Mouse (Mus musculus) limb, embryonic 12.5 days (tissue): Measurements from ENCODE around the gene Zfp160. TPM values are rescaled to one million over a fixed set of nuclear protein-coding genes. Genes with fewer than 3 reads are reported as not detected.
"Not testable (repeated sequence)": the region's sequence is repeated elsewhere in the genome, so short reads cannot be mapped to it uniquely, and the experiment has no call there.

Experiments used
- ATAC-seq: fragments of 200-750 bp; cut with Nextera tagmentation; 2 replicates; pipeline ENCODE4 v1.8.0; 2017; ENCODE audit warnings: low read depth, moderate TSS enrichment; ENCODE audit not compliant: insufficient number of reproducible peaks, insufficient read depth, low FRiP score, low TSS enrichment
- H3K27ac ChIP-seq: fragments of 300-500 bp; sonication (generic); 2 replicates; pipeline ENCODE4 v1.5.1; 2016; ENCODE audit warnings: mild to moderate bottlenecking, moderate library complexity
- H3K27me3 ChIP-seq: fragments of 300-500 bp; sonication (generic); 2 replicates; pipeline ENCODE4 v1.6.1; 2016; ENCODE audit warnings: mild to moderate bottlenecking, moderate library complexity
- H3K36me3 ChIP-seq: fragments of 300-500 bp; sonication (generic); 2 replicates; pipeline ENCODE4 v1.6.1; 2016; ENCODE audit warnings: mild to moderate bottlenecking, moderate library complexity
- H3K4me1 ChIP-seq: fragments of 300-500 bp; sonication (generic); replicated peaks from 2 replicates; pipeline ENCODE4 v1.6.1; 2016
- H3K4me2 ChIP-seq: fragments of 300-500 bp; sonication (generic); 2 replicates; pipeline ENCODE4 v1.6.1; 2016; ENCODE audit warnings: mild to moderate bottlenecking, moderate library complexity
- H3K4me3 ChIP-seq: fragments of 300-500 bp; sonication (generic); replicated peaks from 2 replicates; pipeline ENCODE4 v1.5.1; 2016; ENCODE audit warnings: mild to moderate bottlenecking
- H3K9ac ChIP-seq: fragments of 300-500 bp; sonication (generic); replicated peaks from 2 replicates; pipeline ENCODE4 v1.6.1; 2016; ENCODE audit warnings: mild to moderate bottlenecking, moderate library complexity
- H3K9me3 ChIP-seq: fragments of 300-500 bp; sonication (generic); 2 replicates; pipeline ENCODE4 v1.6.1; 2016; ENCODE audit warnings: mild to moderate bottlenecking, moderate library complexity
- WGBS: fragments of 180-500 bp; shearing (Covaris S2); methylation state at CpG from one replicate; pipeline ENCODE4 v1.1.7; 2016; 5-methylcytosine and 5-hydroxymethylcytosine counted together
- polyA plus RNA-seq: library from polyadenylated mRNA; unstranded; fragments of >200 nt; fragmentation: Nextera tagmentation; extraction: Ambion mirVana; gene quantifications from 2 replicates; pipeline ENCODE4 v1.2.1, GENCODE M21; 2016

The Zfp160 gene
- polyA plus RNA-seq, 1 experiment from 2014 or later: 19.9 TPM

DNA sequence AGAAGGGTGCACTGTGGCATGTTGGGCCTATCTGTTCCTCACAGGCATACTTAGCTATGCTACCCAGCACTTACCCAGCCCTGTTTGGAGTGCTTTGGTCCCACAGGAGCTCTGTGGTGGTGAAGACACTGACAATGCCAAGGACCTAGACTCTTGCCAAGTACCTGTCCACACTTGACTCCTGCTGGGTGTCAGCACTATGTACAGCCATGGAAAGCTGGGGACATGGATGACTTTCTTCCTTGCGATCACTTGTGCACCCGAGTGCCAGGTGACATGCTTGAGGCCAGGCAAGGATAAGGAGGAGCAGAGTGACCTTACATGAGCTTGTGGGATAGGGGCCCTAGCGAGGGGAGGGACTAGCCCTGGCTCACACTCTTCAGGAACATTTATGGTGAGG, 43.2 kb downstream of the Zfp160 start:
- H3K9ac ChIP-seq, H3K27me3 ChIP-seq, H3K4me3 ChIP-seq, H3K27ac ChIP-seq, H3K9me3 ChIP-seq, H3K4me2 ChIP-seq, H3K36me3 ChIP-seq, H3K4me1 ChIP-seq, ATAC-seq: not testable (repeated sequence)
- WGBS: 92% methylated on average over 3 of the region's 3 CpGs

DNA sequence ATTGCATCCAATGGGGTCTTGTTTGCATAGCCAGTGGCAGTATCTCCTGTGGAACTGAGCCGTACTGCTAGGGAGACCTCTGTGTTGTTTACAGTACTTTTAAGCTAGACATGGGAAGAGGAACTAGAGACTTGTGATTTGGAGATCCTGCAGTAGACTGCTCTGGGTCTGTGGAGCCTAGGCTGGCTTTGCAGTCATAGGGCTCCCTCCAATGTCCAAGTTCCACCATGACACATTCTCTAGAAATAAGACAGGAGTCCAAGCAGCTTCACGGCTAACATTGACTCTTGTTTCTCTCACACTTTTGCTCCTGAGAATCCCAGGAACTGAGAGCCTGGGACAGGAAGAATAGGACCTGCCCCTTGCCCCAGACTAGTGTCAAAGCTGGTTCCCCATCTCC, 44.6 kb downstream of the Zfp160 start:
- no peak overlapping the region for H3K4me3 ChIP-seq
- WGBS: 88% methylated on average over 2 of the region's 2 CpGs
- H3K27ac ChIP-seq: no peak overlapping the region
- H3K4me2 ChIP-seq: no peak overlapping the region
- H3K9me3 ChIP-seq: no peaks in the 10 kb centered on the region
- ATAC-seq: no peak
- no peaks in the 10 kb centered on the region for H3K4me1 ChIP-seq
- H3K36me3 ChIP-seq: no peaks in the 10 kb centered on the region
- H3K27me3 ChIP-seq: no peaks in the 10 kb centered on the region
- no peak overlapping the region for H3K9ac ChIP-seq

DNA sequence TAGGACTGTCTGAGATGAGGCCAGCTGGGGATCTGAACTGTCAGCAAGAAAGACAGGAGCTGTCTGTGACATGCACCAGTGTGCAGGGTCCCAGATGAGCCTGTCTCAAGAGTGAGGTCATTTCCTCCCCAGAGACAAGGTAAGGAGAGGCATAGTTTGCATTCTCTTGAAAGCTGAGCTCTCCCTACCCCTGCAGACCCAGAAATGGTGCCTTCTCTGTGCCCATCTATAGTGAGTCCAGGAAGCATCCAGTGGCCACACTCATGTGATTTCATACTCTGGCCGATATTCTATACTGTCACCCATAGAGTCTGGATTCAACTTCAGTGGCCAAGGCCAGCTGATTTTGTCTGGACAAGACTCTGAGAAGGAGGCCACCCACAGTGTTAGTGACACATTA, 46.4 kb downstream of the Zfp160 start:
- H3K4me2 ChIP-seq, H3K9me3 ChIP-seq, H3K36me3 ChIP-seq, H3K9ac ChIP-seq, H3K4me1 ChIP-seq, ATAC-seq, H3K4me3 ChIP-seq, H3K27me3 ChIP-seq, H3K27ac ChIP-seq: not testable (repeated sequence)
- WGBS: 100% methylated on average over 1 of the region's 1 CpGs

DNA sequence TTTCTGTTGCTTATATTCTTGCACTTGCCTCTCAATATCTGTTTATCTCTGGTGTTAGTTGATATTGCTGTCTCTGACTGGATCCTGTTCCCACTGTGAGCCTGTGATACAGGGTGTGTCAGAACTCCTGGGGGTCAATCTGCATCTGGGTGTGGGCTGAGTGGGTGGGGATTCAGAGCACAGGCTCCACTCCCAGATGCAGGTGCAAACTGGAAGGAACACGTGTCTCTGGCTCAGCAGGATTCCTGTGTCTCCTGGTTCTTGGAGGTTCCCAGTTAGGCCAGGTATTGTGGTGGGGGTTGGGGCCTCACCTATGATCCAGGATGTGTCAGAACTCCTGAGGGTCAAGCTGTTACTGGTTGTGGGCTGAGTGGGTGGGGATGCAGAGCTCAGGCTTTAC, 56.8 kb downstream of the Zfp160 start:
- 47% methylated on average over 1 of the region's 1 CpGs for WGBS
- no peak overlapping the region for H3K9ac ChIP-seq
- H3K27me3 ChIP-seq: no peaks in the 10 kb centered on the region
- no peaks in the 10 kb centered on the region for H3K9me3 ChIP-seq
- H3K27ac ChIP-seq: no peak overlapping the region
- H3K36me3 ChIP-seq: no peaks in the 10 kb centered on the region
- ATAC-seq: no peak
- H3K4me1 ChIP-seq: no peaks in the 10 kb centered on the region
- no peak overlapping the region for H3K4me2 ChIP-seq
- no peak overlapping the region for H3K4me3 ChIP-seq

DNA sequence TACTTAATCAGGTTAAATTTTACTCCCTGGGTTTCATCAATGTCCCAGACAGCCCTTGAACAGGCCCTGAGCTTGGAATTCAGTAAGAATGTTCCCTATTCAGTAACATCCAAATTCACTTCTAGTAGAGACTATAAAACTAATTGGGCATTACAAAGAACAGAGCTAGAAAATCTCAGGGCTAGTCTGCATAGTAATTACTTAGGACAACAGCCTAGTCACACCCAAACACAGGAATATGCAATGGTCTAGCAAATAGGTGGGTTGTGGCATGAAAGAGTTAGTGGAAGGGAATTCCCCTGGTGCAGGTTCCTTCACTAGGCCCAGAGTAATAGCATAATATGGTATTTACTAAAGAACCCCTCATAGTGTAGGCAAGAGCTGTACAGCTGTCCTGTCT, 58.3 kb downstream of the Zfp160 start:
- Histone ChIP-seq H3K9ac (no peak overlapping the region), H3K27me3 (no peaks in the 10 kb centered on the region), H3K4me1 (no peaks in the 10 kb centered on the region), H3K4me2 (no peak overlapping the region), H3K4me3 (no peak overlapping the region), H3K9me3 (no peaks in the 10 kb centered on the region), H3K27ac (no peak overlapping the region), H3K36me3 (no peaks in the 10 kb centered on the region)
- ATAC-seq: no peak

DNA sequence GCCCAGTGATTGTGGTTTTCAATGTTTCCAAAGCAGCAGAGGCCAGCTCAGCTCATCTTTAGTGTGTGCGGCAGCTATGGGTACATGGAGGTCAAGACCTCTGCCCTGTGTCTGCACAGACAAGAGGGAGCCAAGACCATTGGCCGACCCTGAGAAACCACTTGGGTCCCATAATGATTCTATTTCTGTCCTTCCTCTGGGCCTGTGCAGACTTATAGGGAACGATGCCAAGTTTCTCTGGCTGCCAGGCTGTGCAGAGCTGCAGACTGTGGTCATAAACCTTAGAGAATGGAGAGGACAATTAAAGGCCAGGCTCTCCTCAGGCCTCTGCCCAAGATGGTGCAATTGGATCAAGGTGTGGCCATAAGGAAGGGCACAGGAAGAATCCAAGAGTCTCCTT, 60.7 kb downstream of the Zfp160 start:
- not testable (repeated sequence) for H3K27ac ChIP-seq, H3K36me3 ChIP-seq, H3K4me3 ChIP-seq, H3K9me3 ChIP-seq, H3K4me1 ChIP-seq, H3K4me2 ChIP-seq, ATAC-seq, H3K27me3 ChIP-seq, H3K9ac ChIP-seq
- no CpG with 5 or more reads among the region's 3 CpGs for WGBS

DNA sequence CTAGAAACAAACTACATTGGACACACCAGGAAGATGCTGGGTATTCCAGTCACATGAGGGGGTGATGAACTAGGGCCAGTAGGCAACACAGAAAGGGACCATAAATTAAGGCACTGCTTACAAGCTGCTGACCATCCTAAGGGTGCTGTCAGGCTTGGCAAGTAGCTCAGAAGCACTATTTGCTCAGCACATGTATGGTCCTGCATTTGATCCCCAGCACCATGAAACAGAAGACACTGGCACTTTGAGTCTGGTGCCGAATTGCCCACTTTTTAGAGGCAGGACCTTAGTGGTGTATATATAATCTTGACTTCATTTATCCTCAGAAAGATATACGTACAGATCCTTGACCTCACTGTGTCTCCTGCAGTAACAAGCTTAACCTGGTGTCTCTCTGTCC, 62.3 kb downstream of the Zfp160 start:
- not testable (repeated sequence) for H3K4me3 ChIP-seq, H3K27me3 ChIP-seq, H3K9ac ChIP-seq, H3K27ac ChIP-seq, H3K9me3 ChIP-seq, ATAC-seq, H3K4me2 ChIP-seq, H3K4me1 ChIP-seq, H3K36me3 ChIP-seq
- 92% methylated on average over 2 of the region's 2 CpGs for WGBS

Other genes with a start within 250 kb of the Zfp160 start
- not detected in 2 replicates for gene Vmn1r228, start 222.7 kb upstream of the Zfp160 start, polyA plus RNA-seq
- not detected in 2 replicates for gene Vmn1r229, start 197.3 kb upstream of the Zfp160 start, polyA plus RNA-seq
- not detected in 2 replicates for gene Vmn1r230, start 168.5 kb upstream of the Zfp160 start, polyA plus RNA-seq
- gene Vmn1r231, start 103.8 kb upstream of the Zfp160 start, polyA plus RNA-seq: not detected in 2 replicates
- not detected in 2 replicates for gene Vmn1r232, start 89.2 kb upstream of the Zfp160 start, polyA plus RNA-seq
- 347 and 388 TPM in 2 replicates for gene Ppp2r1a, start 63.6 kb upstream of the Zfp160 start, polyA plus RNA-seq
- not detected in 2 replicates for gene Vmn1r233, start 12.4 kb upstream of the Zfp160 start, polyA plus RNA-seq
- gene Vmn1r234, start 217.2 kb downstream of the Zfp160 start, polyA plus RNA-seq: not detected in 2 replicates
- not detected in 2 replicates for gene Vmn1r235, start 247.5 kb downstream of the Zfp160 start, polyA plus RNA-seq